Mouse (Mus musculus) olfactory bulb, adult 2 months (tissue): ENCODE data around the gene Accsl. TPM values are rescaled to one million over a fixed set of nuclear protein-coding genes. Genes with fewer than 3 reads are reported as not detected.
A peak's percentile ranks its signal among the peaks of the same experiment; 100 is the strongest.

ENCODE experiments used
- H3K27ac ChIP-seq: fragments of 200-500 bp; 2 replicates; pipeline ENCODE4 v1.5.1; 2012; ENCODE audit warnings: low read depth, low read length; ENCODE audit not compliant: insufficient read depth
- H3K4me1 ChIP-seq: fragments of 200-500 bp; 2 replicates; pipeline ENCODE4 v1.6.1; 2012; ENCODE audit warnings: low read length; ENCODE audit not compliant: control insufficient read depth, insufficient read depth
- H3K4me3 ChIP-seq: fragments of 200-500 bp; 2 replicates; pipeline ENCODE4 v1.5.1; 2012; ENCODE audit warnings: mild to moderate bottlenecking, low read depth, low read length, moderate library complexity; ENCODE audit not compliant: insufficient read depth
- CTCF ChIP-seq: fragments of 200-500 bp; IDR thresholded peaks from 2 replicates; pipeline ENCODE4 v1.5.1; 2012; ENCODE audit warnings: low read depth, mild to moderate bottlenecking, low read length, moderate library complexity; ENCODE audit not compliant: insufficient read depth
- POLR2A ChIP-seq: fragments of 200-500 bp; IDR thresholded peaks from 2 replicates; pipeline ENCODE4 v1.6.1; 2012; ENCODE audit warnings: mild to moderate bottlenecking, low read depth, low read length, moderate library complexity; ENCODE audit not compliant: insufficient read depth
- WGBS: fragments of 180-500 bp; shearing (Covaris S2); methylation state at CpG from one replicate; pipeline ENCODE4 v1.1.7; 2018; 5-methylcytosine and 5-hydroxymethylcytosine counted together
- polyA plus RNA-seq: library from polyadenylated mRNA; stranded (reverse); fragments of >200 nt; gene quantifications from 2 replicates; pipeline ENCODE4 v1.2.4, GENCODE M21; 2012; ENCODE audit warnings: low replicate concordance; ENCODE audit not compliant: missing spikeins, insufficient read depth, insufficient read length

The Accsl gene
- polyA plus RNA-seq, 1 experiment = not detected

GRCm38 (mm10) chr2:93836232-93836785 is 32.6 kb downstream of the Accsl start:
- Histone ChIP-seq H3K4me3 (no peak overlapping the region), H3K4me1 (peaks cover 14% of the 10 kb centered on the region), H3K27ac (0 out of 2 replicates have a peak overlapping the region, but pooled peaks have one; percentile 26)
- WGBS = 65% methylated on average over 13 of the region's 13 CpGs
- no peak for TF ChIP-seq CTCF
- TF ChIP-seq POLR2A = no peak

GRCm38 (mm10) chr2:93835596-93835995 is 33.4 kb downstream of the Accsl start:
- H3K27ac ChIP-seq = peak overlapping the region; percentile 26; the same call in 1 of the 2 replicates

GRCm38 (mm10) chr2:93823519-93823918 is 45.4 kb downstream of the Accsl start:
- H3K4me1 ChIP-seq = peaks cover 8% of the 10 kb centered on the region
- WGBS = 17% methylated on average over 8 of the region's 8 CpGs
- no peak overlapping the region for H3K27ac ChIP-seq
- no peak overlapping the region for H3K4me3 ChIP-seq
- TF ChIP-seq CTCF (peak; percentile 64), POLR2A (no peak)

More at GRCm38 (mm10) chr2:93835596-93835995, 33.4 kb downstream of the Accsl start:
- Histone ChIP-seq H3K4me3 (no peak overlapping the region), H3K4me1 (peaks cover 14% of the 10 kb centered on the region)
- no peak for TF ChIP-seq CTCF
- 77% methylated on average over 11 of the region's 11 CpGs for WGBS

GRCm38 (mm10) chr2:93822045-93822749 is 46.8 kb downstream of the Accsl start, which contains the start of gene Ext2:
TSS of gene Ext2 (minus strand) at chr2:93822568.
- WGBS = 18% methylated on average over 66 of the region's 66 CpGs
- TF ChIP-seq POLR2A (peak; percentile 84), CTCF (peak; percentile 98)
- no peak within 1 kb of the TSS for H3K27ac ChIP-seq
- peaks cover 15% of the 10 kb centered on the region for H3K4me1 ChIP-seq
- H3K4me3 ChIP-seq = peak within 1 kb of the TSS; percentile 92

- over 99% methylated on average over 5 of the region's 5 CpGs for WGBS
- Histone ChIP-seq H3K4me1 (peaks cover 15% of the 10 kb centered on the region), H3K27ac (no peak overlapping the region), H3K4me3 (no peak overlapping the region)
- TF ChIP-seq CTCF (no peak), POLR2A (no peak)
Measured at GRCm38 (mm10) chr2:93817791-93818190, 51.2 kb downstream of the Accsl start.

- 92% methylated on average over 22 of the region's 22 CpGs for WGBS
- Histone ChIP-seq H3K4me3 (no peak overlapping the region), H3K27ac (no peak overlapping the region), H3K4me1 (peaks cover 6% of the 10 kb centered on the region)
- TF ChIP-seq POLR2A (no peak), CTCF (no peak)
Measured at GRCm38 (mm10) chr2:93813343-93813742, 55.6 kb downstream of the Accsl start.

GRCm38 (mm10) chr2:93811812-93812211 is 57.1 kb downstream of the Accsl start:
- TF ChIP-seq POLR2A = no peak
- no peak for TF ChIP-seq CTCF
- Histone ChIP-seq H3K4me3 (no peak overlapping the region), H3K27ac (no peak overlapping the region), H3K4me1 (peaks cover 11% of the 10 kb centered on the region)
- 38% methylated on average over 4 of the region's 4 CpGs for WGBS

- Histone ChIP-seq H3K4me1 (peaks cover 22% of the 10 kb centered on the region), H3K27ac (no peak overlapping the region), H3K4me3 (no peak overlapping the region)
- TF ChIP-seq POLR2A (no peak), CTCF (peak; percentile 55; the same call in 1 of the 2 replicates)
- WGBS = 16% methylated on average over 2 of the region's 2 CpGs
Measured at GRCm38 (mm10) chr2:93809931-93810330, 59.0 kb downstream of the Accsl start.

- no peak overlapping the region for H3K27ac ChIP-seq
- no peak overlapping the region for H3K4me3 ChIP-seq
- TF ChIP-seq POLR2A (no peak), CTCF (no peak)
- WGBS = 69% methylated on average over 5 of the region's 5 CpGs
- H3K4me1 ChIP-seq = peaks cover 24% of the 10 kb centered on the region
Measured at GRCm38 (mm10) chr2:93808071-93808470, 60.9 kb downstream of the Accsl start.
